Mouse (Mus musculus): ENCODE measurements around the gene Mst1.

Mst1 gene

DNA sequence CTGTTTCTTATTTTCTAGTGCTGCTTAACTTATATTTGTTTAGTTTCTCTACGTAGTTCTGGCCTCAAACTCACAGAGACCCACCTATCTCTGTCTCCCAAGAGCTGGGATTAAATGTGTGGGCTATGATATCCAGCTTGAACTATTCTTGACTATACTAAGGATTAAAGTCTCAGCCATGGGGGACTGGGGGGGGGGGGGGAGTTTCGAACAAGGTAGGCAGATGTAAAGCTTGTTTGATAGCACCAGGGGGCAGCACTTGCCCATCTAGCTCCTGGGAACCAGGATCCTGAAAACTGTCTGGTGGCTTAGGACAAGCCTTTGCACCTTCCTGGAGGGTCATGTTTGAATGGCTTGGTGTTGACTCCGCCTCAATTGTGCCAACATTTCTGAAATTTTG is 15.3 kb downstream of the Mst1 start:
- DNase-seq (ENCODE audit: extremely low read depth, low read depth) = peak; percentile 65

DNA sequence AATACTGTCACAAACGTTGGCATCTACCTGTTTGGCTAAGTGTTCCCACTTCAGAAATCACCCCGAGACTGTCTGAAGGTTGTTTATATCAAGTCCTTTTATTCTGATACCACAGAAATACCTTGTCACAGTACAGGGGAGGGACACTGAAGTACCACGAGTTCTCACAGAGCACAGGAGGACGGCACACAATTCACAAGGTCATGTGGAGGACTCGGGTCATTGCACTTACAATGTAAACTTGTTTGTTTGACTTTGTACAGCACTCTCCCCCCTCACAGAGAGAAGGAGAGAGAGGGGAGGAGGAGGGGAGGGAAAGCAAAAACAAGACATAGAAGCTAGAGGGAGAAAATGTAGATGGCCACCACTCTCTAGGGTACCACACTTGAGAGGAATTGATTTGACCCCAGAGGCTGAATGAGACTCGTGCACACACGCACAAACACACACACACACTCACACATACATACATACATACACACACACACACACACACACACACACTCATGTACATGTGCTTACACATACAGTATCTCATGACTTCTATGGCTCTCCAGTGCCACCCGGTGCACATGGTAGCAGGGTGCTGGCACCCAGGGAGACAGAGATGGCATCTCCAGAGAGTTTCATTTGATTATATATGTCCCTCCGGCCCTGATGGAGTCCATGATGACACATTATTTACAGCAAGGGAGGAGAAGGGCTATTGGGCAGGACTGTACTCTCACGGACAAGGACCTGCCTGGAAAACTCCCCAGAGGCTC is 15.9 kb downstream of the Mst1 start:
- no peak for DNase-seq (ENCODE audit: extremely low read depth, low read depth)

GRCm38 (mm10) chr9:108099619-108100018 is 19.4 kb downstream of the Mst1 start:
- DNase-seq (ENCODE audit: extremely low read depth, low read depth) = no peak

GRCm38 (mm10) chr9:108104766-108105548 is 24.7 kb downstream of the Mst1 start:
- peak; percentile 71 for DNase-seq (ENCODE audit: extremely low read depth, low read depth)

- DNase-seq (ENCODE audit: extremely low read depth, low read depth) = no peak
Measured at GRCm38 (mm10) chr9:108105549-108105863, 25.3 kb downstream of the Mst1 start.

- no peak for DNase-seq (ENCODE audit: extremely low read depth, low read depth)
Measured at GRCm38 (mm10) chr9:108106090-108106489, 25.9 kb downstream of the Mst1 start.

DNA sequence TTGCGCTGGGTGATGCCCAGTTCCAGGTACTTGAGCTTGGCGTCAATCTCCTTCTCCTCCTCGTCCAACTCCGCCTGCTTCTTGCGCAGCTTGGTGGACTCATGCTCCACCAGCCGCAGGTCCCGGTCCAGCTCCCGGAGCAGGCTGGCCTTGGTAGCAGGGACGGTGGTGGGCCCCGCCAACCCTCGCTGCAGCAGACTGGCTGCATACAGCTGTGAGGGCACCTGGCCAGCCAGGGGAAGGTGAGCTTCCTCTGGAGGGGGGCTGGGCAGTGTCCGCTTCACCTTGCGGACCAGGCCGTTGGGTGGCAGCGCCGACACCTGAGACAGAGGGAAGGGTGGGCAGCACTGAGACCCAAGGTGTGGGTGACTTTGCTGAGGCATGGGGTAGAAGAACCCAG is 27.6 kb downstream of the Mst1 start:
- DNase-seq (ENCODE audit: extremely low read depth, low read depth) = no peak

- DNase-seq (ENCODE audit: extremely low read depth, low read depth) = no peak
Measured at GRCm38 (mm10) chr9:108110160-108110559, 29.9 kb downstream of the Mst1 start.

- no peak for DNase-seq (ENCODE audit: extremely low read depth, low read depth)
Measured at GRCm38 (mm10) chr9:108111101-108111592, 30.9 kb downstream of the Mst1 start.

DNA sequence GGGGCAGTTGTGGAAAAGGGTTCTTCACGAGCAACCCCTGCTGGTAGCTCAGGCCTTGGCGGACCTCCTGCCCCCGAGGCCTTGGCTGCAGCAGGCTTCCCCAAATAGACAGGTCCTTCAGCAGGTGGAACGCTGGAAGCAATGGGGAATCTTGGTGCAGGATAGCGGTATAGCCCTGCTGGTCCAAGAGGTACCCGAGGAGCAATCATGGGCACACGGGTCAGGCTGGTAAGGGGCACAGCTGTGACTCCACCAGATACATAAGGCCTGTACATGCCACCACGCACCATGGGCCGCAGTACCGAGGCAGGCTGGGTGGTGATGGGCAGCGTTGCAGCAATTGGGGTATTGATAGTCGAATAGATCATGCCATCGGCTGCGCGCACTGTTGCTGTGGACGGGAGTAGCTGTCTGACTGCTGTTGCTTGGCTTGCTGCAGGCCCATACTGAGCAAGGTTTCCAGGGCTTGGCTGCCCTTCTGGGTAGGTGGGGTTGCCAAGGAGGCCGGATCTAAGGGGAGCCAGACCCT is 31.4 kb downstream of the Mst1 start:
- no peak for DNase-seq (ENCODE audit: extremely low read depth, low read depth)

DNA sequence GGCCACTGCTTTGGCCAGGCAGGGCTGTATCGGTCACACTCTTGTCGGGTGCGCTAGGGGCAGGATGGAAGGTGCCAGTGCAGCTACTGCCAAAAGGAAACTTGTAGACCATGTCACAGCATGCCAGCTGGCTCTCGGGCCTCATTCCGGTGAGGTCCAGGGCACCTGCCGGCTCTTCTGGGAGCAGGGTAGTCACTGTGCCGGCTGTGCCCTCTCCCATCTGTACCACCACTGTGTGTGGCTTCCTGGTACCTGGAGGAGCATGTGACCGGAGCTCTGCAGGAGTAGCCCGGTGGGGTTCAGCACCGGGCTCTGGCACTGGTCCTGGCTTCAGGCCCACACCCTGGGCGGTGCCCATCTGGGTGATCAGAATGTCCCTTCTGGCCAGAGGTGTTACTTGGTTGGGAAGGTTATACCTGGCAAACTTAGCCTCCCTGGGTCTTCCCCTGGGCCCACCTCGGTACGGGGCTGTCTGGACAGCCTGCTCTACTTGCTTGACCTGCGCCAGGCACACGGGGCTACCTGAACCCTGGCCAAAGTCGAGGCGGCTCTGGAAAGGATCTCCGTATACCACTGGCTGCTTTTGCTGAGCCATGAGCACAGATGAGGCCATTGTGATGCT is 32.6 kb downstream of the Mst1 start:
- no peak for DNase-seq (ENCODE audit: extremely low read depth, low read depth)

GRCm38 (mm10) chr9:108115290-108116077 is 35.2 kb downstream of the Mst1 start:
- DNase-seq (ENCODE audit: extremely low read depth, low read depth) = no peak

DNA sequence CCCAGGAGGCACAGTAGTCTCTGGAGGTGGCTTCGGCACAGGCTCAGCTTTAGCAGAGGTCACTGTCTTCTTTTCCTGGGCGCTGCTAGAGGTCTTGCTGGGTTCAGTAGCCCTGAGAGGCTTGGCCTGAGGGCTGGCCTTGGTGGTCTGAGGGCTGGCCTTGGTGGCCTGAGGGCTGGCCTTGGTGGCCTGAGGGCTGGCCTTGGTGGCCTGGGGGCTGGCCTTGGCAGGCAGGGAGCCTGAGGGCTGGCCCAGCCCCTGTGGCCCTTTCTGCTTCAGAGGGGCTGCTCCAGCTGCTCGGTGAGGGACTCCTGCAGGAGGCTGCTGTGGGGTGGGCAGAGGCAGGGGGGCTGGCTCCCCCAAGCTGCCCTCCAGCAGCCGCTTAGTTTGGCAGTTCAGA is 36.9 kb downstream of the Mst1 start:
- no peak for DNase-seq (ENCODE audit: extremely low read depth, low read depth)

DNA sequence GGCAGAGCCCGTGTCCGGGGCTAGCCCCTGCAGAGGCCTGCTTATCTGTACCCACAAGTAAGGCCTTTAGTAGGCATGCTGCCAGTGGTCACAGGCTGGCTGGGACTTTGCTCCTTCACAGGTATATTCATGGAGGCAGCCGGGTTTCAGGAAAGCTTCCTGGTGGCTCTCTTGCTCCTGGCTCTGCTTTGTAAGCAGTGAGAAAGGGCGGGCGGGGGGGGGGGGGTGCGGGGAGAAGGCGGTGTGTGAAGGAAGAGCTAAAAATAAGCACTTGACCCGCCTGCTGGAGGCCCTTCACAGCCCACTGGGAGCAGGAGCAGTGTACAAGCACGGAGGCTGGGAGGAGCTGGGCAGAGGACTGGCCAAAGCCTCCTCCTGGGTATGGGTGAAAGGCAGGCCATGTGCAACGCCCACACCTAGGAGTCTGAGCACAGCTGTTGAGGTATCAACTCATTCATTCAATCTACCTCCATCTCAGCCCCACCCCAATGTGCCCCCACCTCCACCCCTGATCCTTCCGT is 39.7 kb downstream of the Mst1 start:
- DNase-seq (ENCODE audit: extremely low read depth, low read depth) = no peak

DNA sequence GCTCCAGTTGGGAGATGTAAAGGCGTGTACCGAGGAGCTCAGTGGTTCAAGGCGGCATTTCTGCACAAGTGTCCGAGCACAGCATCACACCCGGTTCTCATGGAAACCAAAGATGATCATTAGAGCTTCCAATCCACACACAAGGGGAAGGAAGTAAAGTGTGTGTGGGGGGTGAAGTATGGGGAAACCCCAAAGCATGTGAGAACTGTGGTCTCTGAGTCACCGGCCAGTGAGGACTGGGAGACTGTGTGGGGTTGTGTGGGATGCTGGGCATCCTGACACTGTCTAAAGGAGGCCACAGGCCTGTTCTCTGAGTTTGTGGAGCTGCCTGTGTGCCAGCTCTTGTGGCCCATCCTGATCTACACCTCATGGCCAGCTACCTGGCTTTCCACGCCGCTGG is 40.4 kb downstream of the Mst1 start:
- DNase-seq (ENCODE audit: extremely low read depth, low read depth) = no peak

DNA sequence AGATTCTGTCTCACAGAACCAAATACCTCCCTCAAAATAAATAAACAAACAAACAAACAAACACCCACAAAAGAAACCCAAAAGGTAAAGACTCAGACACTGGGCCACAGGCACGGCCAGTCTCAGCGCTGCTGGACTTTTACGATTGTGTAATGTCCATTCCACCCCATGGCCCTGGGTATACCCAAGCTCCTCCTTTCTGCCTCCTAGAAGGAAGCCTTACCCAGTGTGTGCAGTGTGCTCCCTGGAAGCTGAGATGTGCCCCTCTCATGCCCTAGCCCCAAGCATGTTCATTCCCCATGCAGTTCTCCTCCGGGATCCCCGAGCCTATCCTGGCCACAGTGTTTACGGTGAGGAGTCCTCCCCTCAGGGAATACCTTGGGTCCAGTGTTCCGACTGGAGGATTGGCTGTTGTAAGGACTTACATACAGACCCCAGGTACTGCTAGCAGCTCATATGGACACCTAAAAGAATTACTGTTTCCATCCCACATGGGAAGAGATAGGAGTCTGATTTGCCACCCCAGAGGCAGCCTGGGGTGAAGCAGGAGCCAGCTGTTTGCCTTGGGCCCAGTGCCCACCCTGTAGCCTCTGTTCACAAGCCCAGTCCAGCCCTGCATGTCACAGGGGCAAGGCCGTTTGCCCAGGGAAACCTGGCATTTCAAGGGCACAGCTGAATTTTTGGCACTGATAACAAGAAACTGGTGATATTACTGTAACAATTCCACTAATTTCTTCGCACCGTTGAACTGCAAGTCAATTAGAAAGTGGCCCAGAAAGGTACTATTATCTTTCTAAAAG is 41.1 kb downstream of the Mst1 start:
- no peak for DNase-seq (ENCODE audit: extremely low read depth, low read depth)

- DNase-seq (ENCODE audit: extremely low read depth, low read depth) = no peak
Measured at GRCm38 (mm10) chr9:108123916-108124315, 43.7 kb downstream of the Mst1 start.

GRCm38 (mm10) chr9:108125731-108126130 is 45.5 kb downstream of the Mst1 start:
- DNase-seq (ENCODE audit: extremely low read depth, low read depth) = no peak

- no peak for DNase-seq (ENCODE audit: extremely low read depth, low read depth)
Measured at GRCm38 (mm10) chr9:108126436-108127180, 46.4 kb downstream of the Mst1 start.

- no peak for DNase-seq (ENCODE audit: extremely low read depth, low read depth)
Measured at GRCm38 (mm10) chr9:108128248-108128647, 48.0 kb downstream of the Mst1 start.
